Mouse (Mus musculus): ENCODE measurements at regions not wholly inside any gene's neighbourhood (a gene's known extent, or its start where the extent isn't known, plus 50 kb on each side); places are given as distances from the start of the nearest gene placed in this dataset.

- no peaks in the 10 kb centered on the region for H3K9me3 ChIP-seq (ENCODE audit: control insufficient read depth, insufficient read depth, low read depth, low read length)
- H3K4me3 ChIP-seq (ENCODE audit: insufficient read depth in 1 of 2, low read depth in 1 of 2, low read length in 2 of 2, poor library complexity in 1 of 2, severe bottlenecking in 1 of 2), result no peak overlapping the region
- no peak overlapping the region for H3K27ac ChIP-seq (ENCODE audit: insufficient read depth, low read depth, low read length, poor library complexity, severe bottlenecking)
- no peak overlapping the region for H3K9ac ChIP-seq (ENCODE audit: insufficient read depth, low read depth, low read length, poor library complexity, severe bottlenecking)
- H3K36me3 ChIP-seq (ENCODE audit: control insufficient read depth, insufficient read depth, low read length, poor library complexity, severe bottlenecking), result no peaks in the 10 kb centered on the region
- H3K4me1 ChIP-seq (ENCODE audit: control insufficient read depth in 2 of 2, insufficient read depth in 2 of 2, low read length in 2 of 2, poor library complexity in 1 of 2), result no peaks in the 10 kb centered on the region
- in situ Hi-C loops (cut with MboI; ENCODE audit: low sequenced_read_pairs in 2 of 2, unreplicated experiment in 2 of 2), result no loop called here
- TF ChIP-seq ZC3H11A (IDR thresholded peaks at IDR 0.05; ENCODE audit: borderline replicate concordance, low read depth, low read length), result no peak
- no peak for TF ChIP-seq MAFK (IDR thresholded peaks at IDR 0.05; ENCODE audit: insufficient read depth, low read depth, low read length)
- TF ChIP-seq ZNF384 (IDR thresholded peaks at IDR 0.05; ENCODE audit: low read depth, low read length), result no peak
- TF ChIP-seq CHD2 (IDR thresholded peaks at IDR 0.05; ENCODE audit: low read depth, low read length), result no peak
- no peak for TF ChIP-seq HCFC1 (IDR thresholded peaks at IDR 0.05; ENCODE audit: borderline replicate concordance, insufficient read depth, low read length)
- DNase-seq (ENCODE audit: low read depth, low spot score), result no peak
These were observed 360.1 kb downstream of the Ptprc start for GRCm38 (mm10) chr1:137815401-137815888.

DNA sequence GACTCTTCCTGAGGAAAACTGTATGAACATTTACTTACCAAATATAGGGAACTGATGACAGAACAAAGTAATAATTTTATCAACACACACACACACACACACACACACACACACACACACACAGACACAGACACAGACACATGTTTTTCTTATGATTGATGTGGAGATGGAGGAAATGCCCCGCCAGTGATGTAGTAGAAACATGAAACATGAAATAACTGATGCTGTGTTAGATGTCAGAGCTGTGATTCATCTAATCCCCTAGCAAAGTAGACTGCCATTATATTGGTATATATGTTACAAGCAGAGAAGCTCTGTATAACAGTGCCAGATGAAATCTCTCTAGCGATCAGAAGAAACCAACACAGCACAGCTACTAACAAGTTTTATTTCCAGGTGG is 361.0 kb downstream of the Ptprc start:
- in situ Hi-C loops (cut with MboI; ENCODE audit: low sequenced_read_pairs in 2 of 2, unreplicated experiment in 2 of 2), result no loop called here
- Histone ChIP-seq H3K36me3 (ENCODE audit: control insufficient read depth, insufficient read depth, low read length, poor library complexity, severe bottlenecking) (no peaks in the 10 kb centered on the region), H3K9ac (ENCODE audit: insufficient read depth, low read depth, low read length, poor library complexity, severe bottlenecking) (no peak overlapping the region), H3K4me1 (ENCODE audit: control insufficient read depth in 2 of 2, insufficient read depth in 2 of 2, low read length in 2 of 2, poor library complexity in 1 of 2) (no peaks in the 10 kb centered on the region), H3K4me3 (ENCODE audit: insufficient read depth in 1 of 2, low read depth in 1 of 2, low read length in 2 of 2, poor library complexity in 1 of 2, severe bottlenecking in 1 of 2) (no peak overlapping the region), H3K27ac (ENCODE audit: insufficient read depth, low read depth, low read length, poor library complexity, severe bottlenecking) (no peak overlapping the region), H3K9me3 (ENCODE audit: control insufficient read depth, insufficient read depth, low read depth, low read length) (no peaks in the 10 kb centered on the region)
- DNase-seq (ENCODE audit: low read depth, low spot score), result no peak
- no peak for TF ChIP-seq MAFK (IDR thresholded peaks at IDR 0.05; ENCODE audit: insufficient read depth, low read depth, low read length)
- TF ChIP-seq ZNF384 (IDR thresholded peaks at IDR 0.05; ENCODE audit: low read depth, low read length), result no peak
- no peak for TF ChIP-seq HCFC1 (IDR thresholded peaks at IDR 0.05; ENCODE audit: borderline replicate concordance, insufficient read depth, low read length)
- no peak for TF ChIP-seq ZC3H11A (IDR thresholded peaks at IDR 0.05; ENCODE audit: borderline replicate concordance, low read depth, low read length)
- no peak for TF ChIP-seq CHD2 (IDR thresholded peaks at IDR 0.05; ENCODE audit: low read depth, low read length)

- no peak overlapping the region for H3K9ac ChIP-seq (ENCODE audit: insufficient read depth, low read depth, low read length, poor library complexity, severe bottlenecking)
- in situ Hi-C loops (cut with MboI; ENCODE audit: low sequenced_read_pairs in 2 of 2, unreplicated experiment in 2 of 2), result no loop called here
- no peaks in the 10 kb centered on the region for H3K4me1 ChIP-seq (ENCODE audit: control insufficient read depth in 2 of 2, insufficient read depth in 2 of 2, low read length in 2 of 2, poor library complexity in 1 of 2)
- no peak for DNase-seq (ENCODE audit: low read depth, low spot score)
- no peaks in the 10 kb centered on the region for H3K36me3 ChIP-seq (ENCODE audit: control insufficient read depth, insufficient read depth, low read length, poor library complexity, severe bottlenecking)
- TF ChIP-seq ZC3H11A (IDR thresholded peaks at IDR 0.05; ENCODE audit: borderline replicate concordance, low read depth, low read length), result no peak
- TF ChIP-seq HCFC1 (IDR thresholded peaks at IDR 0.05; ENCODE audit: borderline replicate concordance, insufficient read depth, low read length), result no peak
- TF ChIP-seq CHD2 (IDR thresholded peaks at IDR 0.05; ENCODE audit: low read depth, low read length), result no peak
- TF ChIP-seq ZNF384 (IDR thresholded peaks at IDR 0.05; ENCODE audit: low read depth, low read length), result no peak
- no peak for TF ChIP-seq MAFK (IDR thresholded peaks at IDR 0.05; ENCODE audit: insufficient read depth, low read depth, low read length)
- H3K9me3 ChIP-seq (ENCODE audit: control insufficient read depth, insufficient read depth, low read depth, low read length), result no peaks in the 10 kb centered on the region
- H3K27ac ChIP-seq (ENCODE audit: insufficient read depth, low read depth, low read length, poor library complexity, severe bottlenecking), result no peak overlapping the region
- H3K4me3 ChIP-seq (ENCODE audit: insufficient read depth in 1 of 2, low read depth in 1 of 2, low read length in 2 of 2, poor library complexity in 1 of 2, severe bottlenecking in 1 of 2), result no peak overlapping the region
These were observed 361.8 kb downstream of the Ptprc start for GRCm38 (mm10) chr1:137813716-137814115.

DNA sequence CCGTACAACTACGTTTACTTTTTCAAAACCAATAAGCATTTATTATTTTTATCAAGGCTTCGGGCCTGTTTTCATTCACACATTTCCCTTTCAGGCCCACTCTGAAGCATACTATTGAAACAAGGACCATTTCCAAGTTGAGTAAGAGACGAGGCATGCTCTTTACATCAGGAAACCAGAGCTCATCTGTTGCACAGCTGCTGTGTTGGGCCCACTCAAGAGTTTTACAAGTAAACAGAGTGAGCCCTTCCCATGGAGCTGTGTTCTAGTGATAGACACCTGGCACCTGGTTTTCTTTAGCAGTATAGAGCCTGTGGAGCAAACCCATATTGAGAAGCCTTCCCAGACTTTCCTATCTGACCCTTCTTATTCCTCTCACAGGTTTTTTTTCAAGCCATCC is 363.5 kb downstream of the Ptprc start:
- no peaks in the 10 kb centered on the region for H3K9me3 ChIP-seq (ENCODE audit: control insufficient read depth, insufficient read depth, low read depth, low read length)
- H3K9ac ChIP-seq (ENCODE audit: insufficient read depth, low read depth, low read length, poor library complexity, severe bottlenecking), result no peak overlapping the region
- no peaks in the 10 kb centered on the region for H3K4me1 ChIP-seq (ENCODE audit: control insufficient read depth in 2 of 2, insufficient read depth in 2 of 2, low read length in 2 of 2, poor library complexity in 1 of 2)
- in situ Hi-C loops (cut with MboI; ENCODE audit: low sequenced_read_pairs in 2 of 2, unreplicated experiment in 2 of 2), result no loop called here
- H3K27ac ChIP-seq (ENCODE audit: insufficient read depth, low read depth, low read length, poor library complexity, severe bottlenecking), result no peak overlapping the region
- no peaks in the 10 kb centered on the region for H3K36me3 ChIP-seq (ENCODE audit: control insufficient read depth, insufficient read depth, low read length, poor library complexity, severe bottlenecking)
- DNase-seq (ENCODE audit: low read depth, low spot score), result no peak
- TF ChIP-seq ZC3H11A (IDR thresholded peaks at IDR 0.05; ENCODE audit: borderline replicate concordance, low read depth, low read length) (no peak), ZNF384 (IDR thresholded peaks at IDR 0.05; ENCODE audit: low read depth, low read length) (no peak), CHD2 (IDR thresholded peaks at IDR 0.05; ENCODE audit: low read depth, low read length) (no peak), MAFK (IDR thresholded peaks at IDR 0.05; ENCODE audit: insufficient read depth, low read depth, low read length) (no peak), HCFC1 (IDR thresholded peaks at IDR 0.05; ENCODE audit: borderline replicate concordance, insufficient read depth, low read length) (no peak)
- H3K4me3 ChIP-seq (ENCODE audit: insufficient read depth in 1 of 2, low read depth in 1 of 2, low read length in 2 of 2, poor library complexity in 1 of 2, severe bottlenecking in 1 of 2), result no peak overlapping the region

- TF ChIP-seq CHD2 (IDR thresholded peaks at IDR 0.05; ENCODE audit: low read depth, low read length) (no peak), ZNF384 (IDR thresholded peaks at IDR 0.05; ENCODE audit: low read depth, low read length) (no peak), MAFK (IDR thresholded peaks at IDR 0.05; ENCODE audit: insufficient read depth, low read depth, low read length) (no peak), HCFC1 (IDR thresholded peaks at IDR 0.05; ENCODE audit: borderline replicate concordance, insufficient read depth, low read length) (no peak), ZC3H11A (IDR thresholded peaks at IDR 0.05; ENCODE audit: borderline replicate concordance, low read depth, low read length) (no peak)
- Histone ChIP-seq H3K9me3 (ENCODE audit: control insufficient read depth, insufficient read depth, low read depth, low read length) (no peaks in the 10 kb centered on the region), H3K9ac (ENCODE audit: insufficient read depth, low read depth, low read length, poor library complexity, severe bottlenecking) (no peak overlapping the region), H3K27ac (ENCODE audit: insufficient read depth, low read depth, low read length, poor library complexity, severe bottlenecking) (no peak overlapping the region), H3K4me1 (ENCODE audit: control insufficient read depth in 2 of 2, insufficient read depth in 2 of 2, low read length in 2 of 2, poor library complexity in 1 of 2) (no peaks in the 10 kb centered on the region), H3K36me3 (ENCODE audit: control insufficient read depth, insufficient read depth, low read length, poor library complexity, severe bottlenecking) (no peaks in the 10 kb centered on the region), H3K4me3 (ENCODE audit: insufficient read depth in 1 of 2, low read depth in 1 of 2, low read length in 2 of 2, poor library complexity in 1 of 2, severe bottlenecking in 1 of 2) (no peak overlapping the region)
- DNase-seq (ENCODE audit: low read depth, low spot score), result no peak
- in situ Hi-C loops (cut with MboI; ENCODE audit: low sequenced_read_pairs in 2 of 2, unreplicated experiment in 2 of 2), result no loop called here
These were observed 368.8 kb downstream of the Ptprc start for GRCm38 (mm10) chr1:137806742-137807141.

Measured in ES-E14 (cell line).